In the genomic region with DNA sequence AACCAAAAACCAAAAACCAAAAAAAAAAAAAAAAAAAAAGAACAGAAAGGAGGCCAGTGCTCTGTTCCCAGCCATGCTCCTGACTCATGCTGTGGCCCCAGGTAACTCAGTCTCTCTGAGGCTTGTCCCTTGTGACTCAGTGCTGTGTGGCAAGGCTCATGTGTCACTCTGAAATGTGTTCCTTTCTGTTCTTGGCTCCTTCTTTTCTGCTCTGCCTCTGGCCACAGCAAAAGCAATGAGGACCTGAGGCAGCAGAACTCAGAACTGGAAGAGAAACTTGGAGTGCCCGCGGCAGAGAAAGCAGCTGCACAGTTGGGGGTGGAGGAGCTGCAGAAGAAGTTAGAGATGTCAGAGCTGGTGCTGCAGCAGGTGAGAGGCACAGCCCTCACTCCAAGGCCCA, we compare ENCODE assay signal across 35 mouse cellular contexts. TPM values are rescaled to one million over a fixed set of nuclear protein-coding genes. Genes with fewer than 3 reads are reported as not detected.
DNase-seq lines count a peak whose midpoint lies in the region; ATAC-seq and TF ChIP-seq lines count a peak whose summit lies in the region.
"Had no signal": no experiment of that assay in that cellular context is flagged by ENCODE, and none has a peak within 500 bp of the region (broad histone marks: within the 10 kb centered on the region; RNA-seq: fewer than 3 reads in every experiment).

No protein-coding gene starts in this region.

- peak overlapping the region; percentile 32 for H3K4me2 ChIP-seq in CH12.LX (ENCODE audit: insufficient read depth, low read depth, poor library complexity, severe bottlenecking)
- H3K4me2 ChIP-seq in hindbrain, embryonic 12.5 days (replicated peaks), result no peak overlapping the region
- H3K4me2 ChIP-seq: embryonic facial prominence, embryonic 12.5 days; intestine, embryonic 15.5 days; limb, embryonic 15.5 days; liver, embryonic 13.5 days; midbrain, embryonic 13.5 days; neural tube, embryonic 15.5 days had no signal

- no peaks in the 10 kb centered on the region for H3K36me3 ChIP-seq in CH12.LX (replicated peaks in 1 of 2; ENCODE audit: control insufficient read depth in 1 of 2, insufficient read depth in 1 of 2, low read length in 1 of 2)
- no peaks in the 10 kb centered on the region for H3K36me3 ChIP-seq in hindbrain, embryonic 12.5 days
- H3K36me3 ChIP-seq: embryonic facial prominence, embryonic 12.5 days; hindbrain, embryonic 10.5 days; intestine, embryonic 15.5 days; limb, embryonic 10.5 days; limb, embryonic 15.5 days; liver, embryonic 13.5 days; midbrain, embryonic 13.5 days; neural tube, embryonic 15.5 days had no signal

- no peak for TF ChIP-seq RAD21 in CH12.LX (IDR thresholded peaks at IDR 0.05; ENCODE audit: low read depth, low read length)

- no peak for TF ChIP-seq CTCF in CH12.LX (conservative IDR thresholded peaks at IDR 0.05 in 1 of 2, IDR thresholded peaks at IDR 0.05 in 1 of 2; ENCODE audit: low read depth in 2 of 2, low read length in 2 of 2)

- H3K79me2 ChIP-seq in CH12.LX (replicated peaks; ENCODE audit: control insufficient read depth, extremely low read depth, insufficient read depth, poor library complexity, severe bottlenecking), result no peaks in the 10 kb centered on the region

- TF ChIP-seq EP300 in CH12.LX (IDR thresholded peaks at IDR 0.05; ENCODE audit: low read length), result no peak

- no peak overlapping the region for H3K4me3 ChIP-seq in CH12.LX (replicated peaks in 1 of 3; ENCODE audit: low read depth in 2 of 3, low read length in 2 of 3, poor library complexity in 1 of 3)
- H3K4me3 ChIP-seq in hindbrain, embryonic 12.5 days, result no peak overlapping the region
- H3K4me3 ChIP-seq: embryonic facial prominence, embryonic 12.5 days; hindbrain, embryonic 10.5 days; intestine, embryonic 15.5 days; limb, embryonic 10.5 days; limb, embryonic 15.5 days; liver, embryonic 13.5 days; megakaryocyte, embryonic 14.5 days; midbrain, embryonic 13.5 days; neural tube, embryonic 15.5 days had no signal

- H3K9ac ChIP-seq in CH12.LX (ENCODE audit: insufficient read depth, low read depth), result no peak overlapping the region
- no peak overlapping the region for H3K9ac ChIP-seq in hindbrain, embryonic 12.5 days
- H3K9ac ChIP-seq: embryonic facial prominence, embryonic 12.5 days; intestine, embryonic 15.5 days; limb, embryonic 15.5 days; liver, embryonic 13.5 days; midbrain, embryonic 13.5 days; neural tube, embryonic 15.5 days had no signal

- WGBS in hindbrain, embryonic 12.5 days, result 34% methylated on average over 2 of the region's 2 CpGs

- ATAC-seq in hindbrain, embryonic 12.5 days (ENCODE audit: low FRiP score), result no peak
- ATAC-seq: CD4-positive, CD25-positive, alpha-beta regulatory T cell, adult 4 months; forebrain, embryonic 14.5 days; hindbrain, embryonic 16.5 days; intestine, embryonic 15.5 days; lung, postnatal 0 days; midbrain, embryonic 13.5 days had no signal

- H3K9me3 ChIP-seq in CH12.LX (replicated peaks; ENCODE audit: low read length), result no peaks in the 10 kb centered on the region
- no peaks in the 10 kb centered on the region for H3K9me3 ChIP-seq in hindbrain, embryonic 12.5 days (replicated peaks)
- H3K9me3 ChIP-seq: embryonic facial prominence, embryonic 12.5 days; hindbrain, embryonic 10.5 days; intestine, embryonic 15.5 days; limb, embryonic 10.5 days; limb, embryonic 15.5 days; liver, embryonic 13.5 days; midbrain, embryonic 13.5 days; neural tube, embryonic 15.5 days had no signal

- intact Hi-C loops in left cerebral cortex, postnatal 10 days (cut with DNase I), result no loop called here

- dilution Hi-C loops in CH12.LX (cut with MboI; ENCODE audit: extremely low pct_ligation_motif_present, extremely low pct_unique_long_range_greater_than_20kb, low sequenced_read_pairs), result no loop called here

- TF ChIP-seq POLR2A in CH12.LX (IDR thresholded peaks at IDR 0.05; ENCODE audit: low read depth, low read length), result no peak

- in situ Hi-C loops in CH12.LX (cut with MboI; ENCODE audit: low pct_ligation_motif_present, low pct_unique_long_range_greater_than_20kb, low sequenced_read_pairs), result no loop called here

- no peaks in the 10 kb centered on the region for H3K27me3 ChIP-seq in CH12.LX (replicated peaks)
- H3K27me3 ChIP-seq in hindbrain, embryonic 12.5 days, result peaks cover 4% of the 10 kb centered on the region; the same call in 1 of the 2 replicates
- H3K27me3 ChIP-seq: embryonic facial prominence, embryonic 12.5 days; intestine, embryonic 15.5 days; limb, embryonic 15.5 days; midbrain, embryonic 13.5 days; neural tube, embryonic 15.5 days had no signal

- H3K27ac ChIP-seq in CH12.LX (ENCODE audit: insufficient read depth, low read depth), result no peak overlapping the region
- H3K27ac ChIP-seq in hindbrain, embryonic 12.5 days, result no peak overlapping the region
- H3K27ac ChIP-seq: embryonic facial prominence, embryonic 12.5 days; hindbrain, embryonic 10.5 days; intestine, embryonic 15.5 days; kidney, postnatal 0 days; limb, embryonic 10.5 days; limb, embryonic 15.5 days; liver, embryonic 13.5 days; midbrain, embryonic 13.5 days; neural tube, embryonic 15.5 days had no signal

- DNase-seq in adrenal gland, postnatal 25 days, result peak; percentile 35
- no peak for DNase-seq in adrenal gland, postnatal 10 days
- DNase-seq in CH12.LX (ENCODE audit: extremely low read depth), result peak; percentile 39
- peak; percentile 29 for DNase-seq in brain, adult 2 months (ENCODE audit: low read depth, low spot score)
- DNase-seq in left cerebral cortex, postnatal 10 days (ENCODE audit: extremely low spot score in 1 of 2, low spot score in 2 of 2), result no peak
- DNase-seq in spleen, adult 12 weeks (ENCODE audit: low spot score), result no peak
- DNase-seq: cerebellum, adult 11 months; cerebellum, adult 9-10 months; cerebellum, postnatal 36 days; embryo, embryonic 11 days; heart, postnatal 14 days; kidney, adult 8-10 months; layer of hippocampus, postnatal 36 days; liver, embryonic 13.5 days; lung, adult 18-20 months; retina, postnatal 1 day; right cerebral cortex, postnatal 25 days; spleen, adult 18-20 months; thymus, adult 18-20 months; thymus, postnatal 25 days had no signal

- H3K4me1 ChIP-seq in CH12.LX (ENCODE audit: control insufficient read depth in 1 of 2, insufficient read depth in 2 of 2), result peaks cover 2 to 20% of the 10 kb centered on the region in 2 experiments; a peak in 3 of 4 replicates
- no peaks in the 10 kb centered on the region; the same call in 1 of the 2 replicates for H3K4me1 ChIP-seq in hindbrain, embryonic 12.5 days
- H3K4me1 ChIP-seq: embryonic facial prominence, embryonic 12.5 days; intestine, embryonic 15.5 days; limb, embryonic 15.5 days; megakaryocyte, embryonic 14.5 days; midbrain, embryonic 13.5 days; neural tube, embryonic 15.5 days had no signal

TF ChIP-seq in CH12.LX, 34 proteins besides CTCF, POLR2A, EP300 and RAD21:
- no peak for TF ChIP-seq MAX (IDR thresholded peaks at IDR 0.05; ENCODE audit: low read length)
- peak; percentile 63 for TF ChIP-seq ZNF384 (IDR thresholded peaks at IDR 0.05; ENCODE audit: low read depth, low read length)

RNA-seq across cellular contexts. Expression of a gene that starts 23.1 kb away (rescaled TPM):
- total RNA-seq in adrenal gland, postnatal 25 days (2021), result 0.43 and 0.85 TPM in 2 replicates
- under 1 TPM; 0.21 to 0.27 TPM for total RNA-seq in adrenal gland, postnatal 10 days (2021)
- total RNA-seq in CH12.LX (2012; rRNA removed), result 1.0 and 1.1 TPM in 2 replicates
- 0.19 and 0.28 TPM in 2 replicates for total RNA-seq in CH12.LX (2014; rRNA removed)
- polyA plus RNA-seq in CH12.LX (2012; ENCODE audit: insufficient read length, low read depth), result 0.40 and 0.63 TPM in 2 replicates
- total RNA-seq in left cerebral cortex, postnatal 10 days (2021), result under 1 TPM; 0.32 to 0.55 TPM
- 2.1 and 2.2 TPM in 2 replicates for polyA plus RNA-seq in hindbrain, embryonic 12.5 days (2016; fragmentation: Nextera tagmentation; extraction: Ambion mirVana)

RNA-seq across cellular contexts. Expression of a gene that starts 31.0 kb away (rescaled TPM):
- total RNA-seq in adrenal gland, postnatal 25 days (2021), result 71.2 and 78.8 TPM in 2 replicates
- 10 to 100 TPM; 59.7 to 61.2 TPM for total RNA-seq in adrenal gland, postnatal 10 days (2021)
- total RNA-seq in CH12.LX (2012; rRNA removed), result 139 and 148 TPM in 2 replicates
- total RNA-seq in CH12.LX (2014; rRNA removed), result 300 and 309 TPM in 2 replicates
- 212 and 219 TPM in 2 replicates for polyA plus RNA-seq in CH12.LX (2012; ENCODE audit: insufficient read length, low read depth)
- total RNA-seq in left cerebral cortex, postnatal 10 days (2021), result 100 to 1,000 TPM in 1 of 2 experiments, 10 to 100 TPM in 1; 93.1 to 103 TPM
- polyA plus RNA-seq in hindbrain, embryonic 12.5 days (2016; fragmentation: Nextera tagmentation; extraction: Ambion mirVana), result 127 and 129 TPM in 2 replicates

RNA-seq across cellular contexts. Expression of a gene that starts 31.3 kb away (rescaled TPM):
- total RNA-seq in adrenal gland, postnatal 25 days (2021), result 390 and 397 TPM in 2 replicates
- 100 to 1,000 TPM; 511 to 525 TPM for total RNA-seq in adrenal gland, postnatal 10 days (2021)
- 2,171 and 2,515 TPM in 2 replicates for total RNA-seq in CH12.LX (2012; rRNA removed)
- total RNA-seq in CH12.LX (2014; rRNA removed), result 976 and 984 TPM in 2 replicates
- polyA plus RNA-seq in CH12.LX (2012; ENCODE audit: insufficient read length, low read depth), result 649 and 718 TPM in 2 replicates
- 100 to 1,000 TPM; 326 to 336 TPM for total RNA-seq in left cerebral cortex, postnatal 10 days (2021)
- 899 and 939 TPM in 2 replicates for polyA plus RNA-seq in hindbrain, embryonic 12.5 days (2016; fragmentation: Nextera tagmentation; extraction: Ambion mirVana)

RNA-seq across cellular contexts. Expression of a gene that starts 42.4 kb away (rescaled TPM):
- total RNA-seq in adrenal gland, postnatal 25 days (2021), result 9.3 and 10.6 TPM in 2 replicates
- 10 to 100 TPM; 18.8 to 21.1 TPM for total RNA-seq in adrenal gland, postnatal 10 days (2021)
- total RNA-seq in CH12.LX (2012; rRNA removed), result 3.9 and 4.3 TPM in 2 replicates
- total RNA-seq in CH12.LX (2014; rRNA removed), result 4.7 and 5.5 TPM in 2 replicates
- 8.4 and 8.5 TPM in 2 replicates for polyA plus RNA-seq in CH12.LX (2012; ENCODE audit: insufficient read length, low read depth)
- 1 to 10 TPM; 3.8 to 3.9 TPM for total RNA-seq in left cerebral cortex, postnatal 10 days (2021)
- polyA plus RNA-seq in hindbrain, embryonic 12.5 days (2016; fragmentation: Nextera tagmentation; extraction: Ambion mirVana), result 4.9 and 5.7 TPM in 2 replicates
- total RNA-seq: monocyte, adult 5-6 weeks had no signal
- polyA plus RNA-seq: CD4-positive, CD25-positive, alpha-beta regulatory T cell, adult 4 months had no signal

RNA-seq across cellular contexts. Expression of a gene that starts 46.7 kb away (rescaled TPM):
- total RNA-seq in adrenal gland, postnatal 25 days (2021), result 9.5 and 10.2 TPM in 2 replicates
- total RNA-seq in adrenal gland, postnatal 10 days (2021), result 1 to 10 TPM; 4.6 to 7.4 TPM
- total RNA-seq in CH12.LX (2012; rRNA removed) (5.8 and 6.1 TPM in 2 replicates), CH12.LX (2014; rRNA removed) (5.0 and 5.6 TPM in 2 replicates)
- 6.1 and 6.2 TPM in 2 replicates for polyA plus RNA-seq in CH12.LX (2012; ENCODE audit: insufficient read length, low read depth)
- total RNA-seq in left cerebral cortex, postnatal 10 days (2021), result 1 to 10 TPM; 5.3 to 5.8 TPM
- 3.1 and 3.8 TPM in 2 replicates for polyA plus RNA-seq in hindbrain, embryonic 12.5 days (2016; fragmentation: Nextera tagmentation; extraction: Ambion mirVana)

Comparison
In these comparisons a context has a peak if more than half of its experiments do, and no peak if none do; other contexts are left out.
1. DNase-seq: peak in adrenal gland, postnatal 25 days (single experiment), CH12.LX (single experiment) and brain, adult 2 months (single experiment); none in adrenal gland, postnatal 10 days (single experiment), left cerebral cortex, postnatal 10 days (0 of 2) and spleen, adult 12 weeks (single experiment).